Mouse (Mus musculus) heart, embryonic 16.5 days (tissue): ENCODE measurements at regions not wholly inside any gene's neighbourhood (a gene's known extent, or its start where the extent isn't known, plus 50 kb on each side); places are given as distances from the start of the nearest gene placed in this dataset.

Experiments used
- ATAC-seq: fragments of 200-750 bp; cut with Nextera tagmentation; replicated peaks from 2 replicates; pipeline ENCODE4 v1.8.0; 2017; ENCODE audit warnings: moderate number of reproducible peaks; ENCODE audit not compliant: insufficient read depth, low FRiP score; ENCODE audit errors: extremely low read depth
- H3K27ac ChIP-seq: fragments of 300-500 bp; sonication (generic); 2 replicates; pipeline ENCODE4 v1.5.1; 2014; ENCODE audit warnings: mild to moderate bottlenecking, low read length, control low read depth, moderate library complexity
- H3K27me3 ChIP-seq: fragments of 300-500 bp; sonication (generic); 2 replicates; pipeline ENCODE4 v1.6.1; 2014; ENCODE audit warnings: low read length, mixed read lengths; ENCODE audit not compliant: control insufficient read depth, insufficient read depth
- H3K36me3 ChIP-seq: fragments of 300-500 bp; sonication (generic); 2 replicates; pipeline ENCODE4 v1.6.1; 2014; ENCODE audit not compliant: control insufficient read depth, insufficient read depth
- H3K4me1 ChIP-seq: fragments of 300-500 bp; sonication (generic); 2 replicates; pipeline ENCODE4 v1.6.1; 2014; ENCODE audit warnings: low read length, mixed read lengths; ENCODE audit not compliant: control insufficient read depth, insufficient read depth
- H3K4me2 ChIP-seq: fragments of 300-500 bp; sonication (generic); 2 replicates; pipeline ENCODE4 v1.6.1; 2014; ENCODE audit warnings: low read depth, mild to moderate bottlenecking, control low read depth, low read length
- H3K4me3 ChIP-seq: fragments of 300-500 bp; sonication (generic); 2 replicates; pipeline ENCODE4 v1.5.1; 2014; ENCODE audit warnings: mild to moderate bottlenecking, control low read depth, low read length
- H3K9ac ChIP-seq: fragments of 300-500 bp; sonication (generic); 2 replicates; pipeline ENCODE4 v1.6.1; 2014; ENCODE audit warnings: low read length, control low read depth
- H3K9me3 ChIP-seq: fragments of 300-500 bp; sonication (generic); replicated peaks from 2 replicates; pipeline ENCODE4 v1.6.1; 2016; ENCODE audit warnings: low read length; ENCODE audit not compliant: control insufficient read depth
- WGBS: fragments of 180-500 bp; shearing (Covaris S2); extraction: QIAGEN DNeasy Blood & Tissue Kit; methylation state at CpG from one replicate; pipeline ENCODE4 v1.1.7; 2014; 5-methylcytosine and 5-hydroxymethylcytosine counted together

DNA sequence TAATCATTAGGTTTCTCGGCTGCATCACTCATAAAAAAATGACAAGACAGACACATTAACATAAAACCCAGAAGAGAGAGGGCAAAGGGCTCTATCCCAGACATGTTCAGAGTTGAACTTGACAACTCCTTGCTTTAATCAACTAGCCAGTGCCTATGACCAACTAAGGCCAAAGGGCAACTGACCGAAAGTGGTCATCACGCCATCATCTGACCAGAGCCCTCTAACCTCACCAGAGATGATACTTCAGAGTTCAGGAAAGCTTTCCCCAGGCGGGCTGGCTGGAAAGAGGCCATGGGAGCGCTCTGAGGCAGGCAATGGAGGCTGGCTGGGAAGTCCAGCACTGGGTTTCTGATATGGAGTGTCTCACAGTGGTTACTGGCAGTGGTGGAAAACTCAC, 80.6 kb downstream of the Dad1 start:
- no peaks in the 10 kb centered on the region for H3K36me3 ChIP-seq
- H3K27ac ChIP-seq: no peak overlapping the region
- no peak for ATAC-seq
- WGBS: 88% methylated on average over 5 of the region's 5 CpGs
- no peak overlapping the region for H3K4me2 ChIP-seq
- H3K9me3 ChIP-seq: no peaks in the 10 kb centered on the region
- no peaks in the 10 kb centered on the region for H3K27me3 ChIP-seq
- no peak overlapping the region for H3K4me3 ChIP-seq
- no peak overlapping the region for H3K9ac ChIP-seq
- H3K4me1 ChIP-seq: peaks cover 15% of the 10 kb centered on the region

- 83% methylated on average over 7 of the region's 7 CpGs for WGBS
- Histone ChIP-seq H3K9me3 (no peaks in the 10 kb centered on the region), H3K4me3 (no peak overlapping the region), H3K27me3 (no peaks in the 10 kb centered on the region), H3K27ac (no peak overlapping the region), H3K9ac (no peak overlapping the region), H3K36me3 (no peaks in the 10 kb centered on the region), H3K4me1 (peaks cover 14% of the 10 kb centered on the region), H3K4me2 (no peak overlapping the region)
- ATAC-seq: no peak
Measured at GRCm38 (mm10) chr14:54169254-54169653, 84.7 kb downstream of the Dad1 start.

DNA sequence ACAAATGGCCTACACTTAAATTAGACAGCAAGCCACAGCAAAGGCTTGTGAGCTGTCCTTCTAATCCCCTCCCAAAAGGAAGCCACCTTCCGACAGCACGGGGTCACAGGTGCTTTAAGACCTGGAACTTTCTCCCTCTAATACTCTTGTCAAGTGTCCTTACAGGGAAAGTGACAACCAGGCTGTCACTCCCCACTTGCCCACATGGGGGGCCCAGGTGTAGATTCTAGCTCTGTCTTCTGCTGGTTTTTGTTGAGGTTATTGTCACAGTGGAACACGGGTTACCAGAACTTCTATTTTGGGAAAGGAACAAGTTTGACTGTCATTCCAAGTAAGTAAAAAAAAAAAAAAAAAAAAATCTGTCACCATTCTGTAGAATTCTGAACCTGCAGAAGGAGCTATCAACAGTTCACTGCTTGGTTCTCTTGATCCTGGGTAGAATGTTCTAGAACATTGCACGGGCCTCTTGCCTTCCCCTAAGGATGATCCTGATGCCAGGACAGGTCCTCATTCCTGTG, 85.4 kb downstream of the Dad1 start:
- Histone ChIP-seq H3K9me3 (no peaks in the 10 kb centered on the region), H3K27ac (no peak overlapping the region), H3K4me2 (no peak overlapping the region), H3K36me3 (no peaks in the 10 kb centered on the region), H3K9ac (no peak overlapping the region), H3K27me3 (no peaks in the 10 kb centered on the region), H3K4me3 (no peak overlapping the region), H3K4me1 (peaks cover 16% of the 10 kb centered on the region)
- ATAC-seq: no peak
- WGBS: 56% methylated on average over 4 of the region's 4 CpGs

DNA sequence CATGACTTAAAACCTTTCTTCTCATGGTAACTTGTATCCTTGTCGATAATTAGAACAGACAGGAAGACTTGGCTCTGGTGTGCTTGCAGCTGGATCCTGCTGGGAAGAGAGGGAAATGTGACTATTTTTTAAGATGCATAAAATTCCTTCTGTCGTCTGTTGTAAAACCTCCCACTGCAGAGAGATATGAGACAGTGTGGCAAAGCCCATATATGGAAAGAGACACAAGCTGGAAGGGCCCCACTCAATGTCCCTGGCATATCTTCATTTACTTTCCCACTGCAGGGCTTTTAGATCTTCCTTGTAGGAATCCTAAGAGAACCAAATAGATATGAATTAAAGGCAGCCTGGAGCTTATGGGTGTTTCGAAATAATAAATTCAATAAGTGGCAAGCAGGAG, 87.8 kb downstream of the Dad1 start:
- Histone ChIP-seq H3K4me2 (no peak overlapping the region), H3K36me3 (no peaks in the 10 kb centered on the region), H3K27me3 (no peaks in the 10 kb centered on the region), H3K27ac (peak overlapping the region; percentile 7; the same call in 1 of the 2 replicates), H3K4me3 (no peak overlapping the region), H3K9me3 (no peaks in the 10 kb centered on the region), H3K9ac (no peak overlapping the region), H3K4me1 (peaks cover 16% of the 10 kb centered on the region)
- 42% methylated on average over 3 of the region's 3 CpGs for WGBS
- no peak for ATAC-seq

GRCm38 (mm10) chr14:54164874-54165273, 89.0 kb downstream of the Dad1 start:
- H3K36me3 ChIP-seq: no peaks in the 10 kb centered on the region
- no peak for ATAC-seq
- H3K27me3 ChIP-seq: no peaks in the 10 kb centered on the region
- H3K9me3 ChIP-seq: no peaks in the 10 kb centered on the region
- H3K9ac ChIP-seq: no peak overlapping the region
- H3K4me2 ChIP-seq: no peak overlapping the region
- no peak overlapping the region for H3K4me3 ChIP-seq
- 82% methylated on average over 9 of the region's 9 CpGs for WGBS
- H3K4me1 ChIP-seq: peaks cover 11% of the 10 kb centered on the region
- H3K27ac ChIP-seq: no peak overlapping the region

- no peak overlapping the region for H3K4me2 ChIP-seq
- ATAC-seq: no peak
- no peaks in the 10 kb centered on the region for H3K27me3 ChIP-seq
- no peak overlapping the region for H3K9ac ChIP-seq
- H3K36me3 ChIP-seq: no peaks in the 10 kb centered on the region
- H3K4me1 ChIP-seq: peaks cover 4% of the 10 kb centered on the region; the same call in 1 of the 2 replicates
- H3K4me3 ChIP-seq: no peak overlapping the region
- WGBS: 64% methylated on average over 8 of the region's 8 CpGs
- no peaks in the 10 kb centered on the region for H3K9me3 ChIP-seq
- no peak overlapping the region for H3K27ac ChIP-seq
Measured at GRCm38 (mm10) chr14:54161916-54162315, 92.0 kb downstream of the Dad1 start.

GRCm38 (mm10) chr14:54161206-54161605, 92.7 kb downstream of the Dad1 start:
- H3K27ac ChIP-seq: no peak overlapping the region
- H3K27me3 ChIP-seq: no peaks in the 10 kb centered on the region
- no peak overlapping the region for H3K4me2 ChIP-seq
- H3K4me1 ChIP-seq: peaks cover 4% of the 10 kb centered on the region; the same call in 1 of the 2 replicates
- H3K9ac ChIP-seq: no peak overlapping the region
- WGBS: 48% methylated on average over 7 of the region's 7 CpGs
- no peak for ATAC-seq
- no peak overlapping the region for H3K4me3 ChIP-seq
- no peaks in the 10 kb centered on the region for H3K9me3 ChIP-seq
- H3K36me3 ChIP-seq: no peaks in the 10 kb centered on the region

GRCm38 (mm10) chr14:54159816-54160215, 94.1 kb downstream of the Dad1 start:
- no peak overlapping the region for H3K4me3 ChIP-seq
- no peak for ATAC-seq
- H3K27me3 ChIP-seq: no peaks in the 10 kb centered on the region
- no peaks in the 10 kb centered on the region for H3K9me3 ChIP-seq
- H3K36me3 ChIP-seq: no peaks in the 10 kb centered on the region
- no peak overlapping the region for H3K4me2 ChIP-seq
- no peak overlapping the region for H3K27ac ChIP-seq
- 0 out of 2 replicates have a peak, but pooled peaks cover 2% of the 10 kb centered on the region for H3K4me1 ChIP-seq
- 92% methylated on average over 7 of the region's 7 CpGs for WGBS
- H3K9ac ChIP-seq: no peak overlapping the region

- Histone ChIP-seq H3K4me2 (no peak overlapping the region), H3K9me3 (no peaks in the 10 kb centered on the region), H3K9ac (no peak overlapping the region), H3K4me3 (no peak overlapping the region), H3K4me1 (no peaks in the 10 kb centered on the region), H3K27me3 (no peaks in the 10 kb centered on the region; the same call in 1 of the 2 replicates), H3K27ac (no peak overlapping the region), H3K36me3 (no peaks in the 10 kb centered on the region)
- 65% methylated on average over 9 of the region's 9 CpGs for WGBS
- no peak for ATAC-seq
Measured at GRCm38 (mm10) chr14:54158214-54158965, 95.5 kb downstream of the Dad1 start.
